Mouse (Mus musculus) left cerebral cortex, adult 6 months (tissue): ENCODE data around the gene Cnot3. TPM values are rescaled to one million over a fixed set of nuclear protein-coding genes. Genes with fewer than 3 reads are reported as not detected.

Experiments
- long read RNA-seq, 2 experiments: library from polyadenylated mRNA; unstranded; transcript quantifications; one replicate each; pipeline ENCODE4 v2.0.0; 2019 to 2020
- polyA plus RNA-seq: library from polyadenylated mRNA; unstranded; fragments of <200 nt; fragmentation: Nextera tagmentation; gene quantifications from 2 replicates; pipeline ENCODE4 v1.2.3, GENCODE M21; 2021

Gene Cnot3
- polyA plus RNA-seq = 19.6 and 20.0 TPM in 2 replicates
- long read RNA-seq, experiment 1, full-length matches to known transcripts = 20 of 32 reads
- long read RNA-seq, experiment 1, partial matches to known transcripts = 4 of 32 reads
- long read RNA-seq, experiment 1, other reads (novel, unspliced or antisense) = 8 of 32 reads
- long read RNA-seq, experiment 2, full-length matches to known transcripts = 1 of 7 reads
- long read RNA-seq, experiment 2, partial matches to known transcripts = 4 of 7 reads
- long read RNA-seq, experiment 2, other reads (novel, unspliced or antisense) = 2 of 7 reads

GRCm38 (mm10) chr7:3644672-3645487, at the start of gene Cnot3:
Cnot3 (plus strand) TSS chr7:3645268.

GRCm38 (mm10) chr7:3616057-3616388, 29.0 kb upstream of the Cnot3 start, which contains the start of gene Oscar:
Oscar (minus strand) TSS chr7:3616157.

GRCm38 (mm10) chr7:3617242-3617995, 27.6 kb upstream of the Cnot3 start, which contains the start of gene Ndufa3:
Ndufa3 (plus strand) TSS chr7:3617373.

GRCm38 (mm10) chr7:3629543-3630477, 15.3 kb upstream of the Cnot3 start, which contains the start of the genes Tfpt and Prpf31:
Tfpt (minus strand) TSS chr7:3629929.
Prpf31 (plus strand) TSS chr7:3629985.

GRCm38 (mm10) chr7:3665215-3666114, 20.4 kb downstream of the Cnot3 start, which contains the start of gene Leng1:
Leng1 (minus strand) TSS chr7:3665840.

GRCm38 (mm10) chr7:3677342-3677741, 32.3 kb downstream of the Cnot3 start, which contains the start of gene Tmc4:
Tmc4 (minus strand) TSS chr7:3677553.

GRCm38 (mm10) chr7:3692382-3692986, 47.4 kb downstream of the Cnot3 start, which contains the start of gene Tsen34:
Tsen34 (plus strand) TSS chr7:3692863.

GRCm38 (mm10) chr7:3692987-3693808, 48.1 kb downstream of the Cnot3 start, which contains the start of gene Mboat7:
Mboat7 (minus strand) TSS chr7:3693523.

GRCm38 (mm10) chr7:3703879-3704441, 58.9 kb downstream of the Cnot3 start, which contains the start of gene Rps9:
Rps9 (plus strand) TSS chr7:3703993.

Other genes with a start within 250 kb of the Cnot3 start
- gene Cacng6, start 221.1 kb upstream of the Cnot3 start, polyA plus RNA-seq = 0.86 and 0.98 TPM in 2 replicates
- gene Tarm1, start 142.6 kb upstream of the Cnot3 start, polyA plus RNA-seq = not detected in 2 replicates
- 0.29 and 0.43 TPM in 2 replicates for gene Oscar, start 29.1 kb upstream of the Cnot3 start, polyA plus RNA-seq
- 1,579 and 1,845 TPM in 2 replicates for gene Ndufa3, start 27.9 kb upstream of the Cnot3 start, polyA plus RNA-seq
- 32.7 and 37.1 TPM in 2 replicates for gene Tfpt, start 15.3 kb upstream of the Cnot3 start, polyA plus RNA-seq
- 50.5 and 56.9 TPM in 2 replicates for gene Prpf31, start 15.3 kb upstream of the Cnot3 start, polyA plus RNA-seq
- gene Leng1, start 20.6 kb downstream of the Cnot3 start, polyA plus RNA-seq = 5.6 and 6.7 TPM in 2 replicates
- gene Tmc4, start 32.3 kb downstream of the Cnot3 start, polyA plus RNA-seq = 0.17 and 0.54 TPM in 2 replicates
- gene Tsen34, start 47.6 kb downstream of the Cnot3 start, polyA plus RNA-seq = 124 and 129 TPM in 2 replicates
- 90.7 and 112 TPM in 2 replicates for gene Mboat7, start 48.3 kb downstream of the Cnot3 start, polyA plus RNA-seq
- 1,276 and 1,338 TPM in 2 replicates for gene Rps9, start 58.7 kb downstream of the Cnot3 start, polyA plus RNA-seq
- gene Pirb, start 75.1 kb downstream of the Cnot3 start, polyA plus RNA-seq = 0.32 and 0.36 TPM in 2 replicates
- gene Gm15448, start 180.4 kb downstream of the Cnot3 start, polyA plus RNA-seq = not detected in 2 replicates
- gene Pira2, start 199.8 kb downstream of the Cnot3 start, polyA plus RNA-seq = not detected in 2 replicates